Mouse (Mus musculus) small intestine, adult 2 months (tissue): ENCODE data around the gene Dbndd2. TPM values are rescaled to one million over a fixed set of nuclear protein-coding genes. Genes with fewer than 3 reads are reported as not detected.

Experiments used
- H3K27ac ChIP-seq: fragments of 200-500 bp; 2 replicates; pipeline ENCODE4 v1.5.1; 2012; ENCODE audit warnings: low read depth, low read length, control low read depth, inconsistent platforms; ENCODE audit not compliant: insufficient read depth
- H3K27me3 ChIP-seq: fragments of 200-500 bp; 2 replicates; pipeline ENCODE4 v1.6.1; 2012; ENCODE audit warnings: mild to moderate bottlenecking, moderate library complexity, low read length, inconsistent platforms; ENCODE audit not compliant: control insufficient read depth, insufficient read depth
- H3K36me3 ChIP-seq: fragments of 200-500 bp; 2 replicates; pipeline ENCODE4 v1.6.1; 2012; ENCODE audit warnings: mild to moderate bottlenecking, low read length, control low read depth, inconsistent platforms; ENCODE audit not compliant: control insufficient read depth, insufficient read depth
- H3K4me1 ChIP-seq: fragments of 200-500 bp; 2 replicates; pipeline ENCODE4 v1.6.1; 2012; ENCODE audit warnings: low read length, inconsistent platforms, mixed read lengths; ENCODE audit not compliant: control insufficient read depth, insufficient read depth, insufficient read length
- H3K4me3 ChIP-seq: fragments of 200-500 bp; 2 replicates; pipeline ENCODE4 v1.5.1; 2012; ENCODE audit warnings: low read depth, mild to moderate bottlenecking, control low read depth, inconsistent platforms, low read length, moderate library complexity
- CTCF ChIP-seq: fragments of 200-500 bp; IDR thresholded peaks from 2 replicates; pipeline ENCODE4 v1.5.1; 2012; ENCODE audit warnings: low read depth, mild to moderate bottlenecking, control low read depth, inconsistent platforms, low read length, moderate library complexity, mixed read lengths; ENCODE audit not compliant: insufficient replicate concordance, insufficient read length; ENCODE audit errors: extremely low read depth
- POLR2A ChIP-seq: fragments of 200-500 bp; IDR thresholded peaks from 2 replicates; pipeline ENCODE4 v1.6.1; 2012; ENCODE audit warnings: low read depth, mild to moderate bottlenecking, control low read depth, inconsistent platforms, low read length, moderate library complexity
- WGBS: fragments of 180-500 bp; shearing (Covaris S2); methylation state at CpG from one replicate; pipeline ENCODE4 v1.1.7; 2018; 5-methylcytosine and 5-hydroxymethylcytosine counted together
- polyA plus RNA-seq: library from polyadenylated mRNA; depleted of rRNA; stranded (reverse); fragments of >200 nt; gene quantifications from 2 replicates; pipeline ENCODE4 v1.2.3, GENCODE M21; 2012; rRNA removed

Dbndd2 gene
- polyA plus RNA-seq, 1 experiment: 61.6 TPM

DNA sequence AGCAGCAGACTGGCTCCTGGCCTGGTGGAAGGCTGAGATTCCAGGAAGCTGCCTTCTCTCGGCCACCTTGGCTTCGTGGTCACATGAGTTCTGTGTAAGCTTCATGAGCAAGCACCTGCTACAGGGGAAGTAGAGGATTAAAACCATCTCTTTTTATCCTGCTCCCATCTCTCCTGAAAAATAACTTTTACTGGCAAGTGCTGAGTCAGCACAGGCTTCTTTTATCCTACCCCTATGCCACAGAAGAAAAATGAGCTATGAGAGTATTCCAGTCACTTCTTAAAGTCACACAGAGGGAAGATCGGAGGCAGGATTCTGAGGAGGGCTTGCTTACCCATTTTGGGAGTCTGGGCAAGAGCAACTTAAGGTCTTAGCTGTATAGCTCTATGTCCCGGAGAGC lies 51.1 kb downstream of the Dbndd2 start:
- H3K4me1 ChIP-seq: peaks cover 3% of the 10 kb centered on the region; the same call in 1 of the 2 replicates
- H3K4me3 ChIP-seq: no peak overlapping the region
- WGBS: 63% methylated on average over 4 of the region's 4 CpGs
- no peak overlapping the region for H3K27ac ChIP-seq
- TF ChIP-seq CTCF (no peak), POLR2A (no peak)
- H3K27me3 ChIP-seq: peaks cover 4% of the 10 kb centered on the region; the same call in 1 of the 2 replicates
- H3K36me3 ChIP-seq: no peaks in the 10 kb centered on the region

- Histone ChIP-seq H3K27me3 (peaks cover 4% of the 10 kb centered on the region; the same call in 1 of the 2 replicates), H3K4me3 (no peak overlapping the region), H3K36me3 (no peaks in the 10 kb centered on the region), H3K4me1 (peaks cover 3% of the 10 kb centered on the region; the same call in 1 of the 2 replicates), H3K27ac (peak overlapping the region; percentile 15; the same call in 1 of the 2 replicates)
- WGBS: 34% methylated on average over 8 of the region's 8 CpGs
- no peak for TF ChIP-seq POLR2A
- TF ChIP-seq CTCF: no peak
Observed at GRCm38 (mm10) chr2:164540652-164541427, 54.9 kb downstream of the Dbndd2 start.

DNA sequence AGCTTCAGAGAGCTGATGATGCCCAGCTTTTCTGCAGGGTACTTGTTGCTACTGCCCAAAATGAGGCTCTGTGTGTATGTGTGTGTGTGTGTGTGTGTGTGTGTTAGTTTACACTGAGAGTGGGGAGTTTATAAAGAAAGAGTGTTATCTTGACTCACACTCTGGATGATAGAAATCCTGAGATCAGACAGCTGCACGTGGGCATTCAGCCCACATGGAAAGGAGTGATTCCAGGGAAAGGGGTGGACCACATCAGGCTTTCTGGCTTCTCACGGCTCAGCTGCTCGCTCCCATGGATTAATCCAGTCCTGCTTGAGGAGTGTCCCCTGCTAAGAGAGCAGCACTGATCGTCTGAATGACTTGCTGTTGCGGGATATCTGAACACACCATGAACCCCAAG lies 56.2 kb downstream of the Dbndd2 start:
- Histone ChIP-seq H3K27ac (no peak overlapping the region), H3K4me1 (peaks cover 3% of the 10 kb centered on the region; the same call in 1 of the 2 replicates), H3K27me3 (peaks cover 4% of the 10 kb centered on the region; the same call in 1 of the 2 replicates), H3K4me3 (no peak overlapping the region), H3K36me3 (no peaks in the 10 kb centered on the region)
- 67% methylated on average over 5 of the region's 5 CpGs for WGBS
- no peak for TF ChIP-seq CTCF
- TF ChIP-seq POLR2A: no peak

DNA sequence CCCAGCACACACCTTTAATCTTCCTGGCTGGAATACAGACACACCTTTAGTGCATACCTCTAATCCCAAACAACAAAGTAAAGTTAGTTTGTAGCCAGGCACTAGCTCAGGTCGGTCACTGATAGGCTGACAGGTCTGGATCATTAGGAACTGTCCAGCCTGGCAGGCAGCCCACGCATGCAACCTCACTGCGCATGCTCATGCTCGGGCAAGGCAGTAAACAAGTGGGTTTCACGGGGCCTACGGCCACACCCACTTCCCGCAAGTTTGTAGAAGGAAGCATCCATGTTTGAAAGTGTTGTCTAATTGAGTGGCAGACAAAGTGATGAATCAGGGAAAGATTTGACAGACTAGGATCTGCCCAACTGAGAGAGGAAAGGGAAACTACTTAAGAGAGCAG lies 56.7 kb downstream of the Dbndd2 start:
- TF ChIP-seq POLR2A (no peak), CTCF (no peak)
- peaks cover 3% of the 10 kb centered on the region; the same call in 1 of the 2 replicates for H3K4me1 ChIP-seq
- peaks cover 4% of the 10 kb centered on the region; the same call in 1 of the 2 replicates for H3K27me3 ChIP-seq
- H3K27ac ChIP-seq: no peak overlapping the region
- 78% methylated on average over 7 of the region's 7 CpGs for WGBS
- H3K36me3 ChIP-seq: no peaks in the 10 kb centered on the region
- H3K4me3 ChIP-seq: no peak overlapping the region

Other genes with a start within 250 kb of the Dbndd2 start
- gene Svs2, start 247.6 kb upstream of the Dbndd2 start, polyA plus RNA-seq: not detected in 2 replicates
- not detected in 2 replicates for gene Svs3b, start 229.5 kb upstream of the Dbndd2 start, polyA plus RNA-seq
- gene Svs4, start 207.6 kb upstream of the Dbndd2 start, polyA plus RNA-seq: not detected in 2 replicates
- not detected in 2 replicates for gene Svs3a, start 196.8 kb upstream of the Dbndd2 start, polyA plus RNA-seq
- not detected in 2 replicates for gene Svs6, start 169.4 kb upstream of the Dbndd2 start, polyA plus RNA-seq
- not detected in 2 replicates for gene Svs5, start 153.4 kb upstream of the Dbndd2 start, polyA plus RNA-seq
- 16.0 and 22.3 TPM in 2 replicates for gene Slpi, start 97.0 kb upstream of the Dbndd2 start, polyA plus RNA-seq
- gene Rbpjl, start 83.0 kb upstream of the Dbndd2 start, polyA plus RNA-seq: 0.19 and 127 TPM in 2 replicates
- 0.49 and 2.7 TPM in 2 replicates for gene Matn4, start 80.9 kb upstream of the Dbndd2 start, polyA plus RNA-seq
- 21.3 and 52.2 TPM in 2 replicates for gene Sdc4, start 42.2 kb upstream of the Dbndd2 start, polyA plus RNA-seq
- gene Sys1, start 29.1 kb upstream of the Dbndd2 start, polyA plus RNA-seq: 187 and 276 TPM in 2 replicates
- gene Gm20458, start 25.1 kb upstream of the Dbndd2 start, polyA plus RNA-seq: 35.0 and 79.8 TPM in 2 replicates
- not detected in 2 replicates for gene Trp53tg5, start 12.4 kb upstream of the Dbndd2 start, polyA plus RNA-seq
- 117 and 171 TPM in 2 replicates for gene Pigt, start 11.4 kb downstream of the Dbndd2 start, polyA plus RNA-seq
- gene Wfdc2, start 76.3 kb downstream of the Dbndd2 start, polyA plus RNA-seq: 3.2 and 40.1 TPM in 2 replicates
- gene Spint3, start 87.4 kb downstream of the Dbndd2 start, polyA plus RNA-seq: not detected in 2 replicates
- gene Wfdc6a, start 99.3 kb downstream of the Dbndd2 start, polyA plus RNA-seq: not detected in 2 replicates
- not detected in 2 replicates for gene Eppin, start 107.5 kb downstream of the Dbndd2 start, polyA plus RNA-seq
- gene Wfdc6b, start 127.4 kb downstream of the Dbndd2 start, polyA plus RNA-seq: not detected in 2 replicates
- 0.05 TPM in 1 of 2 replicates, not detected in the other for gene Wfdc8, start 127.5 kb downstream of the Dbndd2 start, polyA plus RNA-seq
- not detected in 2 replicates for gene Wfdc16, start 152.7 kb downstream of the Dbndd2 start, polyA plus RNA-seq
- gene Wfdc10, start 169.9 kb downstream of the Dbndd2 start, polyA plus RNA-seq: 1.8 TPM in 1 of 2 replicates, not detected in the other
- gene Wfdc9, start 170.5 kb downstream of the Dbndd2 start, polyA plus RNA-seq: not detected in 2 replicates
- gene Wfdc11, start 188.0 kb downstream of the Dbndd2 start, polyA plus RNA-seq: not detected in 2 replicates
- not detected in 2 replicates for gene Wfdc13, start 199.0 kb downstream of the Dbndd2 start, polyA plus RNA-seq
- not detected in 2 replicates for gene Spint4, start 212.4 kb downstream of the Dbndd2 start, polyA plus RNA-seq
- not detected in 2 replicates for gene Spint5, start 229.2 kb downstream of the Dbndd2 start, polyA plus RNA-seq